Mouse (Mus musculus) Muller cell, postnatal 12 days (primary cell): ENCODE data around the gene Arhgef16.
A peak's percentile ranks its signal among the peaks of the same experiment; 100 is the strongest.

Experiments used
- DNase-seq: peaks from one replicate; pipeline ENCODE4 v3.0.0-alpha.2; 2015; ENCODE audit errors: inconsistent ontology term

Gene Arhgef16

GRCm38 (mm10) chr4:154301466-154301881, at the start of gene Arhgef16:
Gene Arhgef16 (minus strand): TSS chr4:154301676.
- peak; percentile 44 for DNase-seq

DNA sequence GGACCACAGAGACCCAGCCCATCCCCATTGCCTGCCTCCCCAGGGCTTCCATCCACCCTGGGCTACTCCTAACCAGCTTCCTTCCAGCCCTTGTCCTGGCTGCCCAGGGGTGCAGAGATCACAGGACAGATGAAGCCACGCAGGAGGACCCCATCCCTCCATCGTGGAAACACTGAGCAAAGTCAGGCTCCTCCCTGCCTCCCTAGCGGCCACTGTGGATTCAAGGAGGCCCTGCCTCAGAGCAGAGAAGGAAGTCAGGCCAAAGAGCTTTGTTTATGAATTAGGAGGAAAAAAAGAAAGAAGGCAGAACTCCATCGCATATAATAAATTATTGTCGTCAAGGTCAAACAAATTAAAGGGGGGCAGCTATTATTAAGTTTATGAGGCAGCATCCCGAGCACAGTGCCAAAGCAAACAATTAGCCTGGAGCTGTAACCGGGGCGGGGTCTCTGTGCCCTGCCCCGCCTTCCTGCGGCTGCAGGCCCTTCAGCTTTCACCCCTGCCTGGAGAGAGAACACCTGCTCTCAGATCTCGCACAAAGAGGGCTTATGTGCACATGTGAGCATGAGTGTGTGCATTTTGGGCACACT, 46.8 kb upstream of the Arhgef16 start:
- DNase-seq: no peak

GRCm38 (mm10) chr4:154346731-154347522, 45.5 kb upstream of the Arhgef16 start:
- no peak for DNase-seq

DNA sequence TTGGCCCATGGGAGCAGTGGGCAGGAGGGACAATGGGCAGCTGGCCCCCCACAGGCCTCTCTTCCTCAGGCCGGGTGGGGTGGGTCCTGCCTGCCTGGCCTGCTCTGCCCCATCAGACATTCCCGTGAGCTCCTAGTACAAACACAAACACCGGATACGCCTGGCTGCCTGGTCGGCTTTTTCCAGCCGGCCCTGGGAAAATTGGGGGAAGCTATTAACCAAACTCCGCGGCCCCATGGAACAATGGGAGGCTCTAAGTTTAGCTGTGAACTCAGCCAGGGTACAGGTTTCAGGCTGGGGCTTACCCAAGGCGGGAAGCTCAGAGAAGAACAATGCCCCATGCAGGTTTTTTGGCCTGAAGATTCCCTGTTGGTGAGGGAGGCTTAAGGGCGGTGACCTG, 35.2 kb upstream of the Arhgef16 start:
- DNase-seq: no peak

- peak; percentile 41 for DNase-seq
Observed at GRCm38 (mm10) chr4:154335761-154336160, 34.3 kb upstream of the Arhgef16 start, which contains the start of gene B230104I21Rik. Gene B230104I21Rik (plus strand): TSS chr4:154336127.

DNA sequence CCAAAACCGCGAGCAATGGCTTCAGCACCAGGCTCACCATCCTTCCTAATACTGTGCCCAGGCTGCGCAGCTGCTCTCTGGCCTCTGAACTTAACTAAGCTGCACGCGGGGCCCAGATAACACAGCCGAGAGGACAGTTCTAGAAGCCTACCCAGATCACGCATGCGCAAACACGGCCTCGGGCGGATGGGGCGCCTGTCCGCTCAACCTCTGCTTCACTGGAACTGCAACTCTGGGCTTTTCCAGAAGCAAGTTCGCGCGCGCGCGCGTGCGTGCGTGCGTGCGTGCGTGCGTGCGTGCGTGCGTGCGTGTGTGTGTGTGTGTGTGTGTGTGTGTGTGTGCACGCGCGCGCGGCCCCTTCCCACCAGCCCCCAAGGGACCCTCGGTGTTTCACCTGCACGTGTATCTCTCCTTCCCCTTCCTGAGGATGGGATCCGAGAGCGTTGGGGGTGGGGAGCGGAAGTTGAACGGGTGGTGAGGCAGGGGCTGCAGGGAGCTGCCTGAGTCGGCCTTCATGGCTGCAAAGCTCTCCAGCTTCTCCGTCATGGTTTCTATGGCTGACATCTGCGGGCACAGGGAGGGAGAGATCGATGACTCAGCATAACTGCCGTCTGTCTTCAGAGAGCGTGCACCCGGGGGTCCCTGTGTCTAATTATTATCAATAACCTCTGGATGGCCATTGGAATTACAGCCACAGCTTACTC, 33.4 kb upstream of the Arhgef16 start:
- DNase-seq: peak; percentile 65

DNA sequence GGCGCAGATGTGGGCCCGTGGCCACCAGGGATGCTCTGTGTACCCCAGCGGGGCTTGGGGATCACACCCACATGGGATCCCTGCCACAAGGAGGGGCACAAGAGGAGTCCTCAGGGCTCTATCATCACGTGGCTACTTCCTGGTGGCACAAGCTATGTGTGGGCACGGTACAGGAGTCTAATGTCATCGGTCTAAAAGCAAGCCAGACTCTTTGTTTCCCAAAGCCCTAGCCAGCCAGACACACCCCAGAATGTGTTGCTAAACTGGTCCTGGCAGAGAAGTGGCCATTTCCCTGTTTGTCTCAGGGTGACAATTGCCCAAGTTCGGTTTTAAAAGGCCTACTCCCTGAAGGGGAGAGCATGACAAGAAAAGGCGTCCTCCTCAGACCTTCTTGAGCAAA, 31.8 kb upstream of the Arhgef16 start:
- no peak for DNase-seq

DNA sequence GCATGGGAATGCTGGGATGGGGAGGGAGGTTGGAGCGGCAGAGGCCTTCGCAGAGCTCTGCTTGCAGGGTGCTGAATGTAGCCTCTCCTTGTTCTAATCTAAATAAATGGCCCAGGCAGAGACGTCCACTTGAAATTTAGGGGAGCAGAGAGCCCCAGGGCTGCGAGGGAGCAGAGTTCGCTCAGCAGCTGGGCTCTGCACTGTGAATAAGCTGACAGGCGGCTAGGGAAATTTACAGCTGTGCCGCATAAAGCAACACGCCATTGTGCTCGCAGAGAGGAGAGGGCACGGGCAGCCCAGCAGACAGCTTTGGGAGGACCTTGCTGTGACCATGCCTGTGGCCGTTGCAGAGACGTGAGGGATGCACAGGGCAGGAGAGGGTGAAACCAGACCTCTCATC, 29.8 kb upstream of the Arhgef16 start:
- DNase-seq: no peak

DNA sequence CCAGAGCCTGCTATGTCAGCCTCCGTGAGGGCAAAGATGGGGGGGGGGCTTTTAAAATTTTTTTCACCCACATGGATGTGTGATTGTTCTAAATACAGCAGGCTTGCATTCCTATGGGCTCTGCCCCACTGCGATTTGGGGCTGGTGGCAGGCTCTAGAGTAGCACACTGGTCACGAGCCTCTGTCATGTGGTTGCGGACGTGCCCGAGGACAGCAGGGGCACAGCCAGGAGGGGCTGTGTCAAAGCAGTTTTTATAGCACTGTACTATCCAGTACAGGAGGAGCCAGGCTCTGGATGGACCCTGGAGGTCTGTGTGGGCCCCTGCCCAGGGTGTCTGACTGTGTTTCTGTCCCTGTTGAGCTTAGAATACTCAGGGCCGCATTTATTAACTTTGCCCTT, 28.5 kb upstream of the Arhgef16 start:
- DNase-seq: no peak

DNA sequence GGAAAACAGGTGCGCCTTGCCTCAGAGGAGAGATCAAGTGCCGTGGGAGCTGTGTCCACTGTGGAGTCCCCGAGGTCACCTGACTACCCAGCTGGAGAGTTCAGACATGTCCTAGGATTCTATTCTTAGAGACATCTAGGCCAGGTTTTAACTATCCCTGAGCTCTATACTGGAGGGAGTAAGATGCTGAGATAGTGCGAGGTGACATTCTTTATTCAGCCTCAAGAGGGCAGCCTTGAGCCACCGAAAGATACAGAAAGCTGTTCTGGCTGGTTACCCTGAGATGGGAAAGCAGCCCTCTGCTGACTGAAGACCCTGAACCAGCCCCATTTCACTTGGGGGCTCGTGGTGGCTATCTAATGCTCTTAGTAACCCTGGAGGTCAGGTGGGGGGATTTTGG, 27.4 kb upstream of the Arhgef16 start:
- peak; percentile 50 for DNase-seq

- no peak for DNase-seq
Observed at GRCm38 (mm10) chr4:154328431-154328830, 27.0 kb upstream of the Arhgef16 start.

DNA sequence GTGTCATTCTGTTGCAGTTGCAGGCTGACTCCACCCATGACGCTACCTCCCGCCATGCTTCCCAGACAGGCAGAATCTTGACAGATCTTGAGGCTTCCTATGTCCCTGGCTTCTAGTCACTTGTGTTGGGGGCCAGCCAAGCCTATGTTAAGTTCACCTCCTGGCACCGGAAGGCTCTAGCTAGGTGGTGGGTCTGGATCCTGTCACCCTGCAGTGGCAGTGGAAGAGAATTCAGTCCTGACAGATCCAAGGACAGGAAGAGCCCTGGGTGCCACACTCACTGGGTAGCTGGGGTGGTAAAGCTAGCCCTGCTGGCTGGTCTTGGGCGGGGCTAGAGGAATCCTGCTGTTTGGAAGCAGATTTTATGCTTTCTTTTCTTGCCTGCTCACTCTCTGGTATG, 23.9 kb upstream of the Arhgef16 start:
- DNase-seq: no peak

GRCm38 (mm10) chr4:154313622-154313967, 12.1 kb upstream of the Arhgef16 start:
- no peak for DNase-seq

DNA sequence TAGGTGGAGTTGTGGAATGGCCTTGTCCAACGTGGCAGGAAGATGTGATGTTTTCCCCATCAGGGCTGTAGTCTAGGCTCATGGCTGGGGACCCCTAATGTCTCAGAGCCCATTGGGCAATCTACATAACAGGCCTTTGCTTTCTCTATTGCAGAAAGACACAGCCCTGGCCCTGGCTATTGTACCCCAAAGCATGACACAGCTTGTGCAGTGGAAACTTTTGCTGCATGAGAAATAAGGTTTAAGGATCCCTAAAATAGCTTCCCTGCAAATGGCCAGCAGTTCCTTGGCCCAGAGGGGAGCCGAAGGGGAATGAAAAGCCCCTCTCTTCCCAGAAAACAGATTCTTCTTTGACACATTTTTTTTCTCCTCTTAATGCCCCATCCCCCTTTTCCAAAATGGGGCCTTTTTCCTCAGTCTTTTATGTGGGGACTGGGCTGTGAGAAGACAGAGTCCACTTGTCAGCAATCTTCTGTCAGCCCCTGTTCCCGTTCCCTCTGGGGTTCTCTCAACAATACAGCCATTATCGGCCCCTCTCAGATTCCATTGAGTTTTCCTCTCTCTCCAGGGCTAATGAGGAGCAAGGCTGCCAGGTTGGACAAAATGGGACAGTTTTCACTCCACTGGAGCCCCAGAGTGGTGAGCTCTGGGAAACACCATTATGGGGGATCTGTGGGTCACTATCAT, 11.6 kb upstream of the Arhgef16 start:
- DNase-seq: peak; percentile 76

- DNase-seq: no peak
Observed at GRCm38 (mm10) chr4:154312143-154312812, 10.8 kb upstream of the Arhgef16 start.

DNA sequence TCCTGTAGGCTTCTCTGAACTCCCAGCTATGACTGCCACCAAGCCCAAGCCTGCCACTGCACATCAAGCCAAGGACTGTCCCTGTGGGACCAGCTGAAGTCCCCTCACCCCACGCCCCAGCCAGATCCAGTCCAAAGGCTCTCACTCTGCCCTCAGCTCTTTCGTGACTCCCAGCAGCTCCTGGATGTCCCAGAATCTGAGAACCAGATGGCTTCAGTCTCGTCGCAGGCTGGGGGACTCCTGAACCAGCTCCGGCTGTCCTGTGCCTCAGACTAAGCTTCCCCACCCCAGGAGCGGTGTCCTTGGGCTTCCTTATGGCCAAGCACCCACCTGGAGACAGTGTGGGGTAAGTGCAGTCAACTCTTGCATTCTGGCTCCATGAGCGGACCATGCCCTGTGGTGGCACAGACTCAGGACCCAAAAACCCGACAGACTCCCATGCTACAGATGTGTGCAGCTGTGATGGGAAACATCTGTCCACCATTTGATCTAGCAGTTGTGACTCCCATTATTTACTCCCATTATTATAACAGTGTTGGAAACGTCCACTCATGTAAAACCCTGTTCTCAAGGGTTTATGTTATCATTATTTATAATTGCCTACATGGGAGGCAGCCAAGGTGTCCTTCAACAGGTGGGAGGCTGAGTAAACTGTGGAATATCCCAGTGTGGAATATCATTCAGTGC, 9.2 kb upstream of the Arhgef16 start:
- DNase-seq: no peak

DNA sequence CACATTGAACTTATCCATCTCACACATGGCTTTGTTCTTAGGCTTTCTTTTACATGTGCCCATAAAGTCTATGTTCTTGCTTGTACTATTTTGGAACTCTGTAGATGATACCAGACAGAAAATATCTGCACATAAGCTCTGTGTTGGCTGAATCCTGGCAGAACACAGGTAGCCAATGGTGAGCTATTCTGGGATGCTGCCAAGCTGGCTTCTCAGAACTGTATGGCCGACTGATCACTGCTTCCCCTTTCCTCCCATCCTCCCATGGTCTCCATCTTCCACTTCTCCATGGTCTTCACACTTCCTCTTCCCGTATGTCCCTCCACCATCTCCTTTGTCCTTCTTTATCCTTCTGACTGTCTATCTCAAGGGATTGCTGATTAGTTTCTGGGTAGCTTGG, 7.7 kb upstream of the Arhgef16 start:
- DNase-seq: no peak

- DNase-seq: peak; percentile 12
Observed at GRCm38 (mm10) chr4:154299541-154300271, 1.8 kb downstream of the Arhgef16 start.

GRCm38 (mm10) chr4:154297761-154298160, 3.7 kb downstream of the Arhgef16 start:
- DNase-seq: no peak

DNA sequence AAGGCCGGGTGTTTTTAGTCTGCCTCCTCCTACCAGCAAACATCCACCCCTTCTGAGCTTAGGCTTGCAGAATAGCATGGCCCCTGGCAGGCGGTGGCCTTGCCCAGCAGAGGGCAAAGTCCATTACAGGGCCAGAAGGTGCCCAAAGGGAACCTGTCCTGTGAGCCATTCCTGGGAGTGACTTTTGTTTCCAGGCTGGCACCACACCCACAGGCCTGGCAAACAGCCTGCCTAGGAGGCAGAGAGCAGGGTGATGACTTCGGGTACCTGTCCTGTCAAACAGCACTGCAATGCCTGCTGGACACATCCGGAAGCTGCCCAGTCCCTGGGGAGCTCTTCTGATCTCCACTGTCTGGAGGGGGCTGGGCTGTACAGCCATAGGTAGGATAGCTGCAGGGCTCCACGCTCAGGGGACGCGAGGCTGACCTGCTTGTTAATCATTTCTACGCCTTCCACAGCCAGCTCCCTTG, 7.2 kb downstream of the Arhgef16 start:
- DNase-seq: no peak
